Mouse (Mus musculus): ENCODE measurements at regions not wholly inside any gene's neighbourhood (a gene's known extent, or its start where the extent isn't known, plus 50 kb on each side); places are given as distances from the start of the nearest gene placed in this dataset.

DNA sequence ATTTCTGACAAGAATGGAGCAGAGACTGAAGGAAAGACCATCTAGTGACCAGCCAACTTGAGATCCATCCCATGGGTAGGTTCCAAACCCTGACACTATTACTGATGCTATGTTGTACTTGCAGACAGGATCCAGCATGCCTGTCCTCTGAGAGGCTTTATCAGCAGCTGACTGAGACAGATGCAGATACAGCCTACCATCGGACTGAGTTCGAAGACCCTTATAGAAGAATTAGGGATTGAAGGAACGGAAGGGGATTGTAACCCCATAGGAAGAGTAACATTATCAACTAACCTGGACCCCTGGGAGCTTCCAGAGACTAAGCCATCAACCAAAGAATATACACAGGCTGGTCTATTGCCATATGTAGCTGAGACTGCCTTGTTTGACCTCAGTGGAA, 183.1 kb upstream of the Adcy2 start:
- no peak for TF ChIP-seq POLR2A (IDR thresholded peaks at IDR 0.05; ENCODE audit: borderline replicate concordance, extremely low read depth, low read depth, low read length)
- TF ChIP-seq CTCF (IDR thresholded peaks at IDR 0.05; ENCODE audit: insufficient read depth, low read length): no peak
- DNase-seq: no peak
- WGBS: 79% methylated on average over 3 of the region's 3 CpGs
- no peak overlapping the region for H3K4me3 ChIP-seq (replicated peaks; ENCODE audit: extremely low read depth, low read depth, low read length)
- H3K4me1 ChIP-seq (ENCODE audit: control insufficient read depth, insufficient read depth, low read length): no peaks in the 10 kb centered on the region

GRCm38 (mm10) chr13:69190661-69191060, 191.3 kb upstream of the Adcy2 start:
- WGBS: 46% methylated on average over 3 of the region's 3 CpGs
- Histone ChIP-seq H3K4me3 (replicated peaks; ENCODE audit: extremely low read depth, low read depth, low read length) (no peak overlapping the region), H3K4me1 (ENCODE audit: control insufficient read depth, insufficient read depth, low read length) (no peaks in the 10 kb centered on the region)
- DNase-seq: no peak
- TF ChIP-seq CTCF (IDR thresholded peaks at IDR 0.05; ENCODE audit: insufficient read depth, low read length) (no peak), POLR2A (IDR thresholded peaks at IDR 0.05; ENCODE audit: borderline replicate concordance, extremely low read depth, low read depth, low read length) (no peak)

GRCm38 (mm10) chr13:69196464-69196871, 197.1 kb upstream of the Adcy2 start:
- WGBS: 10% methylated on average over 4 of the region's 4 CpGs
- Histone ChIP-seq H3K4me1 (ENCODE audit: control insufficient read depth, insufficient read depth, low read length) (no peaks in the 10 kb centered on the region), H3K4me3 (replicated peaks; ENCODE audit: extremely low read depth, low read depth, low read length) (no peak overlapping the region)
- no peak for TF ChIP-seq POLR2A (IDR thresholded peaks at IDR 0.05; ENCODE audit: borderline replicate concordance, extremely low read depth, low read depth, low read length)
- no peak for TF ChIP-seq CTCF (IDR thresholded peaks at IDR 0.05; ENCODE audit: insufficient read depth, low read length)
- no peak for DNase-seq

- Histone ChIP-seq H3K4me1 (ENCODE audit: control insufficient read depth, insufficient read depth, low read length) (no peaks in the 10 kb centered on the region), H3K4me3 (replicated peaks; ENCODE audit: extremely low read depth, low read depth, low read length) (no peak overlapping the region)
- DNase-seq: no peak
- WGBS: 72% methylated on average over 10 of the region's 10 CpGs
- TF ChIP-seq POLR2A (IDR thresholded peaks at IDR 0.05; ENCODE audit: borderline replicate concordance, extremely low read depth, low read depth, low read length) (no peak), CTCF (IDR thresholded peaks at IDR 0.05; ENCODE audit: insufficient read depth, low read length) (no peak)
Measured at GRCm38 (mm10) chr13:69207741-69208568, 208.6 kb upstream of the Adcy2 start.

GRCm38 (mm10) chr13:69208569-69208881, 209.2 kb upstream of the Adcy2 start:
- Histone ChIP-seq H3K4me3 (replicated peaks; ENCODE audit: extremely low read depth, low read depth, low read length) (no peak overlapping the region), H3K4me1 (ENCODE audit: control insufficient read depth, insufficient read depth, low read length) (no peaks in the 10 kb centered on the region)
- WGBS: 70% methylated on average over 4 of the region's 4 CpGs
- no peak for DNase-seq
- TF ChIP-seq CTCF (IDR thresholded peaks at IDR 0.05; ENCODE audit: insufficient read depth, low read length) (no peak), POLR2A (IDR thresholded peaks at IDR 0.05; ENCODE audit: borderline replicate concordance, extremely low read depth, low read depth, low read length) (no peak)

DNA sequence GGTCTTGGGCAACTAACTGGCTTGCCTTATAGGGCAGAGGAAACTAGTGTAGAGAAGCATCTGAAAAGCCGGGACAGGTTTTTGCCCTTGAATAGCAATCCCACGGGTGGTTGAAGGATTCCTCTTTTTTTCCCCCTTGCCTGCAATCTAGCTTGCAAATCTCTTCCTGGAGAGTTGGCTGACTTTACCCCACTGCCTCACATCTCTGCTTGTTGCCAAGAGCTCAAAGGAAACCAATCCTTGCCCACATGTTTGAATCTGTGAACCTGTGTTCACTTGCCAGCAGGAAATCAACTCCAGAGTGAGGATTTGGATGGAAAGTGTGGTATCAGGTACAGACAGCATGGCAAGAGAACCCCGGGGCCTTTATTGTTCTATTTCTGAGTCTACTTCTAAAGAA, 217.2 kb upstream of the Adcy2 start:
- 70% methylated on average over 3 of the region's 3 CpGs for WGBS
- no peaks in the 10 kb centered on the region for H3K4me1 ChIP-seq (ENCODE audit: control insufficient read depth, insufficient read depth, low read length)
- no peak for DNase-seq
- TF ChIP-seq POLR2A (IDR thresholded peaks at IDR 0.05; ENCODE audit: borderline replicate concordance, extremely low read depth, low read depth, low read length) (no peak), CTCF (IDR thresholded peaks at IDR 0.05; ENCODE audit: insufficient read depth, low read length) (no peak)
- no peak overlapping the region for H3K4me3 ChIP-seq (replicated peaks; ENCODE audit: extremely low read depth, low read depth, low read length)

GRCm38 (mm10) chr13:69220425-69220824, 221.1 kb upstream of the Adcy2 start:
- Histone ChIP-seq H3K4me1 (ENCODE audit: control insufficient read depth, insufficient read depth, low read length) (no peaks in the 10 kb centered on the region), H3K4me3 (replicated peaks; ENCODE audit: extremely low read depth, low read depth, low read length) (no peak overlapping the region)
- WGBS: 55% methylated on average over 1 of the region's 1 CpGs
- DNase-seq: no peak
- TF ChIP-seq POLR2A (IDR thresholded peaks at IDR 0.05; ENCODE audit: borderline replicate concordance, extremely low read depth, low read depth, low read length) (no peak), CTCF (IDR thresholded peaks at IDR 0.05; ENCODE audit: insufficient read depth, low read length) (no peak)

GRCm38 (mm10) chr13:69226538-69226937, 227.2 kb upstream of the Adcy2 start:
- H3K4me3 ChIP-seq (replicated peaks; ENCODE audit: extremely low read depth, low read depth, low read length): no peak overlapping the region
- no peak for DNase-seq
- H3K4me1 ChIP-seq (ENCODE audit: control insufficient read depth, insufficient read depth, low read length): no peaks in the 10 kb centered on the region
- TF ChIP-seq CTCF (IDR thresholded peaks at IDR 0.05; ENCODE audit: insufficient read depth, low read length): no peak
- WGBS: 42% methylated on average over 5 of the region's 5 CpGs

GRCm38 (mm10) chr13:69230361-69230943, 231.1 kb upstream of the Adcy2 start:
- TF ChIP-seq POLR2A (IDR thresholded peaks at IDR 0.05; ENCODE audit: borderline replicate concordance, extremely low read depth, low read depth, low read length) (no peak), CTCF (IDR thresholded peaks at IDR 0.05; ENCODE audit: insufficient read depth, low read length) (no peak)
- DNase-seq: no peak
- no peaks in the 10 kb centered on the region for H3K4me1 ChIP-seq (ENCODE audit: control insufficient read depth, insufficient read depth, low read length)
- H3K4me3 ChIP-seq (replicated peaks; ENCODE audit: extremely low read depth, low read depth, low read length): no peak overlapping the region
- 77% methylated on average over 10 of the region's 10 CpGs for WGBS

DNA sequence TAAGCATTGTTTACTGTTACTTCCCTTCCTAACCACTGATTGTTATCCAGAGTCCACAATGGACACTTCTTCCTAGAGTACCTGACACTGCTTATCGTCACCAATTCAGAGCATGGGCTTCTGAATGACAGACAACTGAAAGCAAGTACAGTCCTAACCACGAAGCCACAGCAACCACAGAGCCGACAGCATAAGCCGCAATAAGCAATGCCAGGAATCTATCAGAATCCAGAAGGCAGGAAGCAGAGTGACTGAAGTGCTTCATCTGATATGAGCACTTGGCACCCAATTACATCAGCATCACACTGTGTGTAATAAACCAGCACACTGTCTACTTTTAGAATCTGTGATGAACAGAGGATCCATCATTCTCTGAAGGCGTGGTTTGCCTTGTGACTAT, 237.0 kb upstream of the Adcy2 start:
- Histone ChIP-seq H3K4me3 (replicated peaks; ENCODE audit: extremely low read depth, low read depth, low read length) (no peak overlapping the region), H3K4me1 (ENCODE audit: control insufficient read depth, insufficient read depth, low read length) (no peaks in the 10 kb centered on the region)
- no peak for TF ChIP-seq POLR2A (IDR thresholded peaks at IDR 0.05; ENCODE audit: borderline replicate concordance, extremely low read depth, low read depth, low read length)
- no peak for TF ChIP-seq CTCF (IDR thresholded peaks at IDR 0.05; ENCODE audit: insufficient read depth, low read length)
- DNase-seq: no peak
- WGBS: 53% methylated on average over 5 of the region's 5 CpGs

All from lung, adult 2 months (tissue).